Mouse (Mus musculus): ENCODE results near the gene Alpk3. TPM values are rescaled to one million over a fixed set of nuclear protein-coding genes. Genes with fewer than 3 reads are reported as not detected.
"Not testable (repeated sequence)": the region's sequence is repeated elsewhere in the genome, so short reads cannot be mapped to it uniquely, and the experiment has no call there.

Gene Alpk3
- total RNA-seq, 1 experiment from 2014 or later = 1.1 TPM

DNA sequence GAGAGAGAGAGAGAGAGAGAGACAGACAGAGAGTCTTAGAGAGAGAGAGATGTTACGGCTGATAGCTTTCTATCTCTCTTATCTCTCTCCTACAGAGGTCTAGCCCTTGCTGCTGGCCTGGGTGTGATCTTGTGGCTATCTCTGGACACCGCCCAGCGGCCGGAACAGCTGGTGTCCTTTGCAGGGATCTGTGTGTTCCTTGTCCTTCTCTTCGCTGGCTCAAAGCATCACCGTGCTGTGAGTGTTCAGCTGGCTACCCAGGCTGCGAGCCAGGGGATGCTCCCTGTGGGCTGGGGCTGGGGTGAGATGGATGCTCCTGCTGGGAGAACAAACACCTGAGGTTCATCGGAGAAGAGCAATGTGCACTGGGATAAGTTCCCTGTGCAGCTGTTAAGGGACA is 67.4 kb downstream of the Alpk3 start:
- ATAC-seq (replicated peaks; ENCODE audit: low read depth, poor library complexity, severe bottlenecking) = no peak

DNA sequence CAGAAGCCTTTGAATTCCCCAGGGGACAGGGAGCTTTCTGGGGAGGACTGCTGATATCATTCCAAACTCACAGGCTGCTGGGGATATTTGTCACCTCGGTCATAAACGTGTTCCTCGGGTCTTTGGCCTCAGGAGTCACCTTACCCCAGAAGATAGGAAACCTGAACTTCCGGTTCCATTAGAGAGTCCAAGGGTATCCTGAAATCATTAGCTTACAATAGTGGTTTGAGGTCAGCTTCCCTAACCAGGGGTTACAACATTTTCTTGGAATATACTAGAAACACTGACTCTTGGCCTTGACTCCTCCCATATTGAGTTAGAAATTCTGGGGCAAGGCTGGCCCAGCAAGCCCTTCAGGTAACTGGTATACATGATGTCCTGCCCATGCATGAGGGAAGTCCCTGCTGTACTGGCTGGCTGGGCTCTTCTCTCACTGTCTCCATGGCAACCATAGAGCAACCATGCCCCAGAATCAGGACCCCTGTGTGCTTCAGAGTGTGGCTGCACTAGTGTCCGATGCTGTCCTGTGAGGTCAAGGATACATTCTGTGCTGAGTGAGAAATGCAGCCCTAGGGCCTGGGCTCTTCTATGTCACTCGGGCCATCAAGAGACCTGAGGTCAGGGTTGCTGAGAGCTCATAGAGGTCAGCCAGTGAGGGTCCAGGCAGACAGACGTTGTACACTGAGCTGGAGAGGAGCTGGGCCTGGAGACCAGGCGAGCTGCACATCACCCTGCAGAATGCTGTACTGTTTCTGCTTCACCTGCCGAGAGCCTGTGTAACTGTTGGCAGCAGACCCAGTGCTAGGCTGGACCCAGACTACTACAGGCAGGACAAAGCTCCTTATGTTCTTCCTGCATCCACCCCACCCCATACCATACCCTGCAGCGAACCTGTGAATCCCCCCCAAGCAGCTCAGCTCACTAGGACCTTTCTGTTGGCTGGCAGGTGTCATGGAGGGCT is 68.1 kb downstream of the Alpk3 start:
- ATAC-seq (replicated peaks; ENCODE audit: low read depth, poor library complexity, severe bottlenecking) = no peak

DNA sequence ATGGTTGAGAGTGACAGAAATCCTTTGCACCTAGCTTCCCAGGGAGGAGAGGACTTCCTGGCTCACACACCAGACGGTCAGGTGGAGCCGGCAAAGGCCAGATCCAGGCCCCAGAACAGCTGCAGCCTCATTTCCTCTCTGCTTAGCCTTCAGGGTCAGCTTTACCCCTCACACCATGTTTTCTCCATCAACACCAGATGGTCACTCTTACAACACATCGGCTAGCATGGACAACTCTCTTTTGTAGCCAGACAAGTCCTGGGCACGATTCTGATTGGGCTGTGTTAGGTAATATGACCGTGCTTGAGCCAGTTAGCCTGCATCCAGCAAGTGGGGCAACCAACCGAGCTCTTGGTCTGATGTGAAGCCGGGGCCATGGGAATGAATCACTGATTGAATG is 74.5 kb downstream of the Alpk3 start:
- ATAC-seq (replicated peaks; ENCODE audit: low read depth, poor library complexity, severe bottlenecking) = no peak

DNA sequence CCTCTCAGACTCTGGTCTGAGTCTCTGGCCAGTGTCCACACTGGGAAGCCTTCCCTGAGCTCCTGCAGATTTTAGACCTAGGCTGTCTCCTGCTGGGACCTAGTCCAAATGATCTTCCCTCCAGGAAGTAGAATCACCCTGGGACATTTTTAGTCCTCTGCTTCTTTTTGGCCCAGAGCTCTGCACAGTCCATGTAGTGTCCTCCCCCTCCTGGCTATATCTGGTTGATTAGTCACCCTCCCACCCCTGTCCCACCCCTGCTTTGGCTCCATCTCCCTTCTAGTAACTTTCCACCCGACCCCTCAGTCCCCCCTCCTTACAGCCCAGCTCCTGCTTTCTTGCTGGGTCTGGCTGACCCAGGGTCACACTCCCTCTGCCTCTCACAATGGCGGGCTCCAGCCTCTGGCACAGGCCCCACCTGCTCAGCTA is 75.5 kb downstream of the Alpk3 start:
- ATAC-seq (replicated peaks; ENCODE audit: low read depth, poor library complexity, severe bottlenecking) = no peak

DNA sequence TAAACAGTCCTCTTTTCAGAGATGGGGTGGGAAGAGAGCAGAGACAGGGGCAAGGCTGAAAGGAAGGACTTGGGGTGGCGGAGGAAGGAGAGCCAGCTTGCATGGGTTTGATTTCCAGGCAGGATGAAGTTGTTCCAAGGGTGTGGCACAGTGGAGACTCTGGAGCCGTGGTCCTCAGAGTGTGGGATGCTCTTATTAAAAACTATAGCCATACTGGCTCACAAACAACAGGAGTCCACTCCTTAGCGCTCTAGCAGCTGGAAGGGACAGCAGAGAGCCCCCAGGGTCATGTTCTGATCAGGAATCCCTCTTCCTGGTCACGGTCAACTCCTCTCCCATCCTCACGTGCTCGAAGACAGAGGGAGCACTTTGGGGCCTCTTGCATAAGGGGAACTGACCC is 76.0 kb downstream of the Alpk3 start:
- no peak for ATAC-seq (replicated peaks; ENCODE audit: low read depth, poor library complexity, severe bottlenecking)

DNA sequence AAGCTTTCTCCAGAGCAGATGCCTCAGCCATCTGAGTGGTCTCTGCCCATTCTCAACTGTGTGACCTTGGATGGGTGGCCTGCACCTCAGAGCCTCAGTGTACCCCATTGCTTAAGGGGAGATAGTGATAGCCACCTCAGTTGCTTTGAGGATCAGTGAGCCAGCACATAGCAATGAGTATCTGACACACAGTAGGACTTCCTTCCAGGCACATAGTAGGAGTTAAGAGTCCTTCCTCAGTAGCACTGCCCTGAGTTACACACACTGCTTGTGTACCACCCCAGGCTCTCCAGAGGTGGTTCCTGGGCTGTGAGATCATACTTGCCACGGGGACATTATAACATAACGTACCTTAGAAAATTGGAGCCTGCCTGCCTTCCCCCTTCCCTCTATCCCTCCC is 76.5 kb downstream of the Alpk3 start:
- ATAC-seq (replicated peaks; ENCODE audit: low read depth, poor library complexity, severe bottlenecking) = no peak

DNA sequence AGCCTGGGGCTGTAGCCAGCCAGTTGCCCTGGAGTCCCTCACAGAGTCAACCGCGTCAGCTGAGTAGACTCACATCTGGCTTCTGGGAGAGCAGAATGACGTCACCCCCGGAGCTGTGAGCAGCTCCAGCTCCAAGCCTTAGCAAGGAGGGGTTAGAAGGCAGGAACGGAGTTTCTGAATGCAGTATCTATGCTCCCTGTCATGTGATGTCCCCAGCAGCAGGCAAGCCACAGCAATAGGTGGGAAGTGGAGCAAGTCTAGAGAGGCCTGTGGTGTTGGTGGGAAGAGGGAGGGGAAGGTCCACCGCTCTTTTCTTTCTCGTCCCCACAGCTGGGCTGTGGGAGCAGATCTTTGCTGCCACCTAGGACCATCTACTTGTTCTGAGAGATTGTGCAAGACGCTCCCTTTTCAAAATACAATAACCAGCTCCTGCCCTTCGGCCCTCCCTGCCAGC is 77.2 kb downstream of the Alpk3 start:
- ATAC-seq (replicated peaks; ENCODE audit: low read depth, poor library complexity, severe bottlenecking) = peak; percentile 83

DNA sequence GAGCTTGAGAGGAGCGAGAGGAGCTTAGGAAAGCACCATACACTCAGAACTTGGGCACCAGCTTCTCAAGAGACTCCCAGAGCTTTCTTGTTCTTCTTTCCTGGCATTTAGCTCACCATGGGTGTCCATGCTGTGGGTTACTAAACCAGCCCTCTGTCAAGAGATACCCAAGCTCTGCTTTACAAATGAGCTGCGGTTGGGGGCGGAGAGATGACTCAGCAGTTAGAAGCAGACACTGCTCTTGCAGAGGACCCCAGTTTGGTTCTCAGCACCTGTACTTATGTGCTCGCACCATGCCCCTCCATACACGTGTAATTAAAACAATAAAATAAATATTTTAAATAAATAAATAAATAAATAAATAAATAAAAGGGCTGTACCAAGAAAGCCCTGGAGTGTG is 79.9 kb downstream of the Alpk3 start:
- ATAC-seq (replicated peaks; ENCODE audit: low read depth, poor library complexity, severe bottlenecking) = no peak

DNA sequence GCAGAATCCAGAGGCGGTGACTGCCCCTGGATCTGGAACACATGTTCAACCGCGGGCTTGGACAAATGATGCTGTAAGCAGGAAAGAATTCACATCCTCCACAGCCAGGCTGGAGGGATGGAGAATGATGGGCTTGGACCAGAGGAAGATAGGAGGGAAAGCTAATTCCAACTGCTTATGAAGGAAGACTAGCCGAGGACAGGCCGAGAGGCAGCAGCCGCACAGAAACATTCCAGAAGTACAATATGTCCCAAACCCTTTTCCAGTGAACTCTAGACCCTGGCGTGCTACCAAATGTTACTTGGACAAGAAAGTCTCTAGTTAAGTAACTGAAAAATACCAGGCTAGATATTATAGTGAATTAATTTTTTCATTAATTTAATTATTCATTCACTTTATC is 81.7 kb downstream of the Alpk3 start:
- no peak for ATAC-seq (replicated peaks; ENCODE audit: low read depth, poor library complexity, severe bottlenecking)

DNA sequence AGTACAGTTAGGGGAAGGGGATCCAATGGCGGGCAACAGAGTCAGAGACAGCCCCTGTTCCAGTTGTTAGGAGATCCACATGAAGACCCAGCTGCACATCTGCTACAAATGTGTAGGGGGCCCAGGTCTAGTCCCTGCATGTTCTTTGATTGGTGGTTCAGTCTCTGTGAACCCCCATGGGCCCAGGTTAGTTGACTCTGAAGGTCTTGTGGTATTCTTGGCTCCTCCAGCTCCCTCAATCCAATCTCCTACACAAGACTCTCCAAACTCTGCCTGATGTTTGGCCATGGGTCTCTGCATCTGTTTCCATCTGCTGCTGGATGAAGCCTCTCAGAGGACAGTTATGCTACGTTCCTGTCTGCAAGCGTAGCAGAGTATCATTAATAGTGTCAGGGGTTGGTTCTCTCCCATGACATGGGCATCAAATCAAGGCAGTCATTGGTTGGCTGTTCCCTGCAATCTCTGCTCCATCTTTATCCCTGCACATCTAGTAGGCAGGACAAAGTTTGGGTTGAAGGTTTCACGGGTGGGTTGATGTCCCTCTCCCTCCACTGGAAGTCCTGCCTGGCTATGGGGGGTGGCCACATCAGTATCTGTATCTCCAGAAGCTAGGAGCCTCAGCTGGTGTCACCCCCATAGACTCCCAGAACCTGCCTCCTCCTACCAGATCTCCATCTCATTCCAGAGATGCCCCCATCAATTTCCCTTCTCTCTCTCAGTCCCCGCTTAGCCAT is 82.4 kb downstream of the Alpk3 start:
- no peak for ATAC-seq (replicated peaks; ENCODE audit: low read depth, poor library complexity, severe bottlenecking)

DNA sequence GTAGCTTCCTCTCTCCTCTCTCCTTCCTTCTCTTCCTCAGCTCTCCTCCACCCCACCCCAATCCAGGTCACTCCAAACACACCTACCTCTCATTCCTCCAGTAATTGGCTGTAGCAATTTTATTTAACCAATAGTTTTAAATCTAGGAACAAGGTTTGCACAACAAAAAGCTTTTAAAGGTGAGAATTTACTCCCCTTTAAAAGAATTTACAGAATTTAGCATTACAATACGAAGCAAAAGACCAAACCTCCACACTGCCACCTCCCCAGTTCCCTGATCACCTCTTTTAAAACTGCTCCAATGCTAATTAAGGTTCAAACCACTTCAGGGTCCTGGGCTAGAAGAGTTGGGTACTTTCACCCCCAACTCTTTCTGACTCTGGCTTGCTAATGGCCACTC is 84.1 kb downstream of the Alpk3 start:
- no peak for ATAC-seq (replicated peaks; ENCODE audit: low read depth, poor library complexity, severe bottlenecking)

DNA sequence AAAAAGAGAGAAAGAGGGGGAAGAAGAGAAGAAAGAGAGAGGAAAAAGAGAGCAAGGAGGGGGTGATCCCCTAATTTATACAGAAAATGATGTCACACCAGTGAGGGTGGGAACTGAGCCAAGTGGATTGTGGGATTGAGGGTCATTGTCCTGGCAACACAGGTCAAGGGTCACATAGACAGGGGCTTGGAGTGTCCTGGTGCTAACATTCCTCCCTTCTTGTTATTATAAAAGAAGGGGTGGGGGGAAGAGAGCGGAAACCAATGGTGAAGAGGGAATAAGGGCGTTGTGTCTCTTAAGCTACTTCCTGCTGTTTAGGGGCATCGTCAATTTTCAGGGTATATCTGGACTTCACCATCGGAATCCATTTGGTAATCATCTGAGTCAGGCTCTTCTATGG is 85.7 kb downstream of the Alpk3 start:
- ATAC-seq (replicated peaks; ENCODE audit: low read depth, poor library complexity, severe bottlenecking) = not testable (repeated sequence)

DNA sequence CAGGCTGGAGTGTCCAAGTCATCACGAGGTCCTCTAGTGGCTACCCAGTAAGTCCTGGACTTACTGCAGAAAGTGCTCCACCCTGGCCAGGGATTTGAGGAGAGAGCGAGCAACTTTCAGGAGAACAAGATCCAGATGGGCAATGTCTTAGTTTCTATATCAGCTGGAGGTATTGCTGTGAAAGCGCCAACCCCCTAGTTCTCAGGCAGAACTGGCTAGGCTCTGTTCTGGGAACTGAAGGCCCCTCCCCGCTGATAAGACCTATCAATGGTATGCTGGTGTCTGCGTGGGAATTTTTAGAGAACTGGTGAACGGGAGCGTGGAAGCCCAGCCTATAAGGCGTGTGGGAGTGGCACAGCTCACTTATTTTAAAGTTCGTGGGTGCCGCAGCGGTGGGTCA is 92.4 kb downstream of the Alpk3 start:
- ATAC-seq (replicated peaks; ENCODE audit: low read depth, poor library complexity, severe bottlenecking) = no peak; the same call in 1 of the 2 replicates

DNA sequence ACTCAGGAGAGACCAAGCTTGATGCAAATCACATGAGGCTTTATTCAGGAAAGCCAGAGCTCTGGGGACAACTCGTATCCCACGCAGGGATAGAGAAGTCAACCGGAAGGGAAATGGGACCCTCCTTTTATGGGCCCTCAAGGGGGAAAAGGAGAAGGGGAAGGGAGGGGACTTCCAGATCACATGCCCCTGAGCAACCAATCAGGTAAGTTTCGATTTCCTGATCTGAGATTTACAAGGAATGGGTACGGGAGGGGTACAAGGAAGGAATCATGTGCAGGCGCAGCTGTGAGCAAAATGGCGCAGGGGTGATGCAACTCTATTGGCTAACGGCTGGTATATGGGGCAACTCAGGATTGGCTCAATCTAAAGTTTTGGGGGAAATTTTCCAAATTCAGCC is 93.8 kb downstream of the Alpk3 start:
- ATAC-seq (replicated peaks; ENCODE audit: low read depth, poor library complexity, severe bottlenecking) = no peak

DNA sequence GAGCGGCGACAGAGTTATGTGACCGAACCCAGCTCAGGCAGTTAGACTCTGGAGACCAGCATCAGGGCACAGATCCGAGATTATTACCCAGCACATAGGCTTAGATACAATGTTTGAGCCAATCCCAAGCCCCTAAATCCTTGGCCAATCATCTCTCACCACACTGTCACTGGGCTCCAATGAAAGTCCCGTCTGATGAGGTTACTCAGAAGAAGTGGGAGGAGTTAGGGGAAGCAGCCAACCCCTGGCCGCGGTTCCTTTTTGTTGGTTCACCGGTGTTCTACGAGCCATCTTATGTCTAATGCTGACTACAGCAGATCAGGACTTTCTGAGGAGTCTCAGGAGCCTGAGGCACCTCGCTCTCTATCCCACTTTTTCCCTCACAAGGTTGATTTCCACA is 94.9 kb downstream of the Alpk3 start:
- ATAC-seq (replicated peaks; ENCODE audit: low read depth, poor library complexity, severe bottlenecking) = no peak

DNA sequence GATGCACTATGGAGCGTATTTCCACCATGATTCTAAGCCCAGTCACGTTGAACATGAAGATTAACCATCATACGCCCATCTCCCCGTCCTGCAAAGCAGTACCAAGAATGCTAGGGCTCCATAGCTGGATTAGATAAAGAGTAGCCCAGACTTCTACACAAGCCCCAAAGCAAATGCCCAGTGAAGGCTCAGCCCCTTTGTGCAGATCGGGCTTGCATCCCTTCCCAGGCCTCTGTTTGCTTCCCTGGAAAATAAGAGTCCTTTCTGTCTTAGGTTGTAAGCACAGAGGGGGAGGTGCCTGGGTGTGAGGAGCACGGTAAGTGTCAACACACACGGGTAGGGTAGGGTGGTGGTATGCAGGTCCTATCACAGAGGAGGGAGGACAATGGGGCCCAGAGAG is 95.4 kb downstream of the Alpk3 start:
- ATAC-seq (replicated peaks; ENCODE audit: low read depth, poor library complexity, severe bottlenecking) = no peak

DNA sequence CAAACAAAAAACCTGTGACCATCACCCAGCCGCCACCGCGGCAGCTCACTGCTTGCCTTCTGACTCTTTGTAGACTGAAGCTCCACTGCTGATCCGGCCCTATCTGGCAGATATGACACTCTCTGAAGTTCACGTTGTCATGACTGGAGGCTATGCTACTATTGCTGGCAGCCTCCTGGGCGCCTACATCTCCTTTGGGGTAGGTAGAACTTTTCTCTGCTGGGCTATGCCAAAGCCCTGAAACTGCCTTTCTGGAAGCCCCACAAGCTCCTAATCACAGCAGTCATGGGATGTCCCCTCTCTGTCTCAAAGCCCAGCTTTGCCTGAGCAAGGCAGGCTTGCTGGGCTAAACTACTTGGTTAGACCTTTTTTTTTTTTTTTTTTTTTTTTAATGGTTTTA is 95.9 kb downstream of the Alpk3 start:
- ATAC-seq (replicated peaks; ENCODE audit: low read depth, poor library complexity, severe bottlenecking) = no peak

DNA sequence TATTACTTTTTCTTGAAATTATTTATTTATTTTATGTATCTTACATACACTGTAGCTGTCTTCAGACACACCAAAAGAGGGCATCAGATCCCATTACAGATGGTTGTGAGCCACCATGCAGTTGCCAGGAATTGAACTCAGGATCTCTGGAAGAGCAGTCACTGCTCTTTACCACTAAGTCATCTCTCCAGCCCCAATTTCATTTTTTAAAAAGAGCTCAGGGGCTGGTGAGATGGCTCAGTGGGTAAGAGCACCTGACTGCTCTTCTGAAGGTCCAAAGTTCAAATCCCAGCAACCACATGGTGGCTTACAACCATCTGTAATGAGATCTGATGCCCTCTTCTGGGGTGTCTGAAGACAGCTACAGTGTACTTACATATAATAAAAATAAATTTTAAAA is 96.8 kb downstream of the Alpk3 start:
- not testable (repeated sequence) for ATAC-seq (replicated peaks; ENCODE audit: low read depth, poor library complexity, severe bottlenecking)

DNA sequence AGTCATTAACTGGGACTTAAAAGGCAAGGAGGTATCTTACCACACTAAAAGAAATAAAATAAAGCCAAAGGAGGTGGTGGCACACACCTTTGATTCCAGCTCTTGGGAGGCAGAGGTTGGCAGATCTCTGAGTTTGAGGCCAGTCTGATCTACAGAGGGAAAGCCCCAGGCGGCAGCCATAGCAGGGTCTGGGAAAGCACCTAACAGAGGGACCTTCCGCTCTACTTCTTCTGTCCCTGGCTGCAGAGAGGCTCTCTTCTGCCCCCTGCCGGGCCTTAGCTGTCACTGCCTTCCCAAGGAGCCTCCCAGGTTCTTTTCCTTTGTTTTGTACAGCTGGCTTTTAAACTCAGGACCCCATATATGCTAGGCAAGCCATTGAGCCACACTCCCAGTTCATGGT is 97.6 kb downstream of the Alpk3 start:
- peak; percentile 98 for ATAC-seq (replicated peaks; ENCODE audit: low read depth, poor library complexity, severe bottlenecking)

Data from common myeloid progenitor, adult 5-6 weeks (primary cell).